Mouse (Mus musculus) layer of hippocampus, adult 8-10 months (tissue): ENCODE results near the gene Gm20683. TPM values are rescaled to one million over a fixed set of nuclear protein-coding genes. Genes with fewer than 3 reads are reported as not detected.

Experiments
- DNase-seq, 2 experiments: peaks; one replicate each; pipeline ENCODE4 v3.0.0; 2022; ENCODE audit warnings: low spot score in 2 of 2
- total RNA-seq, 4 experiments: library from RNA; stranded (reverse); gene quantifications; 2 replicates each; pipeline ENCODE4 v1.2.4; 2022

The Gm20683 gene
- total RNA-seq, result 10 to 100 TPM; 21.4 to 27.6 (median 25.7) TPM

DNA sequence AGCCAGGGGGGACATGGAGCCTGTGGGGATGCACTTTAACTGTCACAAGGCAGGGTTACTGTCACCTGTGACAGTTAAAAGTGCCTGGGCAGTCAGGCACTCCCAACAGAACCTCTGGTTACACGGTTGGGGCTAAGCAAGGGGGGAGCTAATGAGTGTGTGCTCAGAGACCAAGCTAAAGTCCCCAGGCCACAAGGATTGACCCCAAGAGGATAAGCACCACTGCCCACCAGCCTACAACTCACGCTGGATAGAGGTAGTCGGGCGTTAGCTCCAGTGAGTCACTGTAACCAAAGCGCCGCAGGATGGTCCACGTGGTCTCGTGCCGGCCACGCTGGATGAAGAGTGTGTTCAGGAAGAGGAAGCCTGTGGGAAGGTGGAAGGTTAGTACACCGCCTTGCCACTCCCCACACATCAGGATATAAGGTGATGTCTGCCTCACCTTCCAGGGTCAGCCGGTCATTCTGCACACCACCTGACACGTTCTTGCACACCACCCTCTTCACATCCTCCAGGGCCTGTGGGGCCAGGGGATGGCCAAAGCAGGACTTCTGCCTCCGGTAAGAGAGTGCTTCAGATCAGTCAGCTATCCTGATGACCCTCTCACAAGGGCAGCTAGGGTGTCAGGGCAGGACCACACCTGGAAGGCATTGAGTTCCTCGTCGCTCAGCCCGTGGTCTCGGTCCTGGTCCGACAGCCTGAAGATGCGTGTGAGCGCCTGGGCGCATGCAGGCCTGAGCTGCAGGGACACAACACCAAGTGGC lies at the start of gene Gm20683:
Gene Gm20683, minus strand, starts transcription at position 647 of the 764 bp plus-strand sequence.
- no peak for DNase-seq

- DNase-seq, result no peak
Measured at GRCm38 (mm10) chr17:25888837-25889236, 47.3 kb upstream of the Gm20683 start.

DNA sequence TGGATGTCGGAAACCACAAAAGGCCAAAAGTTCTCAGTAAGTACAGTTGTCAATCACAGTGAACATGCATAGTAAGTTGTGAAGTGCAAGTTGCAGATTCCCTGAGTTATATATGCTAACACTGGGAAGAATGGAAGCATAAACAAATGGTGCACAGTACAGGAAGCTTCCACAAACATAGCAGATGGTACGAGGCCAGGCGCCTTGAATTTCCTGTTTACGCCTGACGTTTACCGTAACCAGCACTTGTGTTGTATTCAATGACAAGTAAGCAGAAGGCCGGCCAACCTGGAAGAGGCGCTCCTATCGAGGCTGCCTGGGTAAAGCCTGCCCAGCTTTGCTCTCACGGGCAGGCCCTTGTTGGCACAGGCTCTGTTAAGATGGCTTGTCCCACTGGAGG lies 45.9 kb upstream of the Gm20683 start:
- no peak for DNase-seq

DNA sequence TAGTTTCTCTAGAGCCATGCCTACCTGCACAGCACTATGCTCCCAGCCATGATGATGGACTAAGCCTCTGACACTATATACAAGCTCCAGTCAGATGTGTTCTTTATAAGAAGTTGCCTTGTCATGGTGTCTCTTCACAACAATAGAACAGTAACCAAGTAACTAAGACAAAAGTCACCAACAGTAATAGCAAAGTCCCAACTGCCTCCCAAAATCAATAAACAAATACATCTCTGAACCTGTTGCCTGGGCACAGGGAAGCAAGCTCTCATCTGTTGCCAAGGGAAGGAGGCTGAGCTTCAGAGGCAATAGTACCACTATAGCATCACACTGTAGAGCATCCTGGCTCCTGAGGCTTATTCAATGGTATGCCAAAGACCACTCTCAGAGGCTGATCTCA lies 45.2 kb upstream of the Gm20683 start:
- DNase-seq, result no peak

DNA sequence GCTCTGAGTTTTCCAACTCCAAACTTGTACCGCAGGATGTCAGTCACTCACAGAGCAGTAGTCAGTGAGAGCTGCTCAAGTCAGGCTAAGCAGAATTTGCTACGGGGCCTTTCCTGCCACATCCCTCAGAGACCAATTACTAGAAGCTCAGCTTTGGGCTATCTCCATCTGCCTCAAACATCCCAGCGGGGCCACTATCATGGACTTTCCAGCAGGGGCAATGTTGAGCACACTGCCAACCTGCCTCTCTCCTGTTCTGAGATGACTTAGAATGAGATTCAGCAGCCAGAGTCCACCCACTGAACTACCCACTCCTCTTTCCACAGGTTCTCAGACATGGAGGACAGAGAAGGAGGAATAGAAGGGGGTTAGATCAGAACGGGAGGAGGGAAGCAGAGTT lies 44.1 kb upstream of the Gm20683 start:
- no peak for DNase-seq

DNA sequence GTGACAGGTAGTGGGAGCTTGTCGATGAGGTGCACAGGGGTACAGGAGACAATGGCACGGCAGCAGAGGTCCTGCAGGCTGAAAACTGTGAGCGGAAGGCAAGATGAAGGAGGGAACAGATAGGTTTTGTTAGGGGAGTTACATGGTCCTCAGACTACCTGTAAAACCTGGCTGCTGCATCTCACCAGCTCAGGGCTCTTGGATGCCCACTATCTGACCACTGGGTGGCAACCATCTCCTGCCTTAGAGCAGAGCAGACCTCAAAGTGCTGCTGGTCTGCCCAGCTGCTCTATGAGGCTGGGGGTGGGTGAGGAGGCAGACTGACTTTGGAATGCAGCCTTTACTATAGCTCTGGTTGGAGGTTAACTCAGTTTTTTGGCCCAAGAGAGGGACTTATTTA lies 42.3 kb upstream of the Gm20683 start:
- DNase-seq, result no peak

DNA sequence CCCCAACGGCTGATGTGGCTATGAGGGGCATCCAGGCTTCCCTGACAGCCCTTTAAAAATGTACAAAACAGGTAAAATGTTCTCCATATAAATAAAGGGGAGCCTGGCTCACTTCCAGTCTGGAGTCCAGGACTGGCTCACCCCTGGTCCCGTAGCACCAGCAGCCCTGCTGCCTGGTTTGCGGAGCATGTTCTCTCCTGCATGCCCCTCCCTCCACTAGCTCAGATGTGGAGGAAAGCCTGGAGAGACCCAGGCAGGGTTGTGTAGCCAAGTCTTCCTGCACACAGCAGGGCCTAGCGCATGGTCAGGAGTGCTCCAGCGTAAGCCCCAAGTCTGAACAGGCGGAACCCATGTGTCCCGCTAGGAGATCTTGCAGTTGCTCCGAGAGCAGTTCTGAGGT lies 41.7 kb upstream of the Gm20683 start:
- DNase-seq, result no peak

GRCm38 (mm10) chr17:25882306-25882705 lies 40.7 kb upstream of the Gm20683 start:
- no peak for DNase-seq

DNA sequence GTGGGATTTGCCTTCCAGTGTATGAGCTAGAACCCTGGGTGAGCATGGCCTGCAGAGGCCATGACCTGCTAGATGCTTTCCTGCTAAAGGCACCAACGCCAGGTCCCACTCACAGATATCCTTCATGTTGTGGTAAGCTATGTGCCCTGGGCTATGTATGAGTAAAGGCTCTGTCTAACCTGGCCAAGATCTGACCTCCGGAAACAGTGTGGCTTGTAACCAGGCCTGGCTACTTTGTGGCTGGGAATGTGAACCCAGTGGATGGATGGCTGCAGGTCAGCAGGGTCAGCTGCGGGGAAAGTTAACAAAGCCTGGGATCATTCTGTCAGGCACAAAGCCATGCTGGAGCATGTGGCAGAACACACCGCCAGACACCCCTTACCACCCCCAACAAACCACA lies 40.1 kb upstream of the Gm20683 start:
- DNase-seq, result no peak

DNA sequence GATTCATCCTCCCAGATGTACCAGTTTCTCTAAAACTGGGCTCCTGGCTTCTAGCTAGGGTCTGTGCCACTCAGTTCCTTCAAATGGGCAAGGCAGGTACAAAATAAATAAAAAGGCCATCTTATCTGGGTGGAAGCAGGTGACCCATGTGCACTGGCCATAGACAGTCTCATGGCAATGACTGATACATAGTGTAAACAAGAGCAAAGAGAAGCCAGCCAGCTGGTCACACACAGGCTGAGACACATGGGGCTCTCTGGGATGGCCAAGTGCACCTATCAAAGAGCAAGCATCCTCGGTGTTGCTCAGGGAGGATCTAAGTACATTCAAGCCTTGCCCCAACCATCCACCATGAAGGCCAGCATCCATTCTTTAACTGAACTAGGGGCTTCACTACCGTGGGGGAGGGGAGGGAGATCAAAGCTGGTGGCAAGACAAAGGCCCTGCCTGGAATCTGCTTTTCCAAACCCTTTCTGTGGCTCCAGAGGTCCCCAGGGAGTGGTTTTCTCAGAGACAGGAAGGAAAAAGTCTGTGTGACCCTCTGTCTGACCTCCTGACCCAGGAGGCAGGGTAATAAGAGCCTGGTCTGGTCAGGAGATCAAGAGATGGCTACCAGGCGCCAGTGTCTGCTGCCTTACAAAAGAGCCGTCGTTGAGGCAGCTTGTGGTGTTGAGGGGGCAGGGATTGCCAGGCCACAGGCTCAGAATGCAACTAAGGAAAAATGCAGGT lies 39.5 kb upstream of the Gm20683 start:
- no peak for DNase-seq

DNA sequence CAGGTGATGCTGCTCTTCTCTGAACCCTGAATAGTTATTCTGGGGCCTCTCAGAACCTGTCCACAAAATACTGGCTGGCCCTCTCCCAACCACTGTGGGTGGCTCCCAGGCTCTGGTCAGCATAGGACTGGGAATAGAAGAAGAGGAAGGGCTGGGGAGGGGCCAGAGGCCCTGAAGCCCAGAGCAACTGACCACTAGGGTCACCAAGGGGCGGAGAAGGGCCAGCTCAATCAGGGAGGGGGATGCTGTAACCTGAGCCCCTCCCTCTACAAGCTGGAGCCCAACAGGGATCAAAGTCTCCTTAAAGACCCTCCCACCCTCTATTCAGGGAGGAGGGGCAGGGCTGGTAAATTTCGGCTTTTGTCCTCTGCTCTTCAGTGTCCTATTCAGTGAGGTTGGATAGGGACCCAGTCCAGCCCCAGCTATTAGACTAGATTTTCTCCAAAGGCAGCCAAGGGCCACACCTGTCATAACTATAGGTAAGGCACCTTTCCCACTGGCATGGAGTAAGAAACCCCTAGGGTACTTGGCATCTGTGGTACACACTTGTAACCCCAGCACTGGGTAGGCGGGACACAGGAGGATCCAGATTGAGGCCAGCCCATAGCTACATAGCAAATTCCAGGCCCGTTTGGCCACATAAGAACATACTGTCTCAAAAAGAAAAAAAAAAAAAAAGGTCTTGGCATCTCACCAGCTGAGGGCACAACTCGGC lies 38.8 kb upstream of the Gm20683 start, which contains the start of gene Wfikkn1:
Gene Wfikkn1, minus strand, starts transcription at position 663 of the 715 bp plus-strand sequence.
- DNase-seq, result no peak

DNA sequence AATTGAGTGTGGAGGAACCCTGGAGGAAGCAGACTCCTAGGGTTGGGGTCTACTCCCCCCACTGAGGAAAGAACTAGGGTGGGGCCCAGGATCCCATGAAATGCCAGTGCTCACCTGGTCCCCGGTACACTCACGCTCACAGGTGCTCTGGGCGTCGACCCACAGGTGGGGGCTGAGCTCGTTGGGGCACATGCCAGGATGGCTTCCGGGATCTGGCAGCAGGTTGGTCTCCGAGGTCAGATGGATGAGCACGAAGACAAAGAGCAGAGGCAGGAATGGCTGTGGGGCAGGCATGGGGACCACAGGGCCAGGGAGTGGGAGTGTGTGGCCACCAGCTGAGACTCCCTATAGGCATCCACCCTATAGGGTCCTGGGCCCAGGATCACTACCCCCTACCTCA lies 38.2 kb upstream of the Gm20683 start:
- DNase-seq, result no peak

GRCm38 (mm10) chr17:25879261-25879660 lies 37.7 kb upstream of the Gm20683 start:
- no peak for DNase-seq

- DNase-seq, result no peak
Measured at GRCm38 (mm10) chr17:25878611-25879180, 37.1 kb upstream of the Gm20683 start.

- DNase-seq, result no peak
Measured at GRCm38 (mm10) chr17:25877741-25878610, 36.4 kb upstream of the Gm20683 start.

GRCm38 (mm10) chr17:25877025-25877424 lies 35.5 kb upstream of the Gm20683 start:
- DNase-seq, result no peak

- DNase-seq, result no peak
Measured at GRCm38 (mm10) chr17:25876347-25876915, 34.9 kb upstream of the Gm20683 start.

- DNase-seq, result peak; percentile 85 to 91
Measured at GRCm38 (mm10) chr17:25875171-25876136, 33.9 kb upstream of the Gm20683 start.

- peak; percentile 94 to 99 for DNase-seq
Measured at GRCm38 (mm10) chr17:25874721-25875170, 33.2 kb upstream of the Gm20683 start, which contains the start of gene Mettl26. Mettl26 (plus strand) TSS chr17:25875074.
